9 mouse cellular contexts compared by ENCODE assay signal in the genomic region with DNA sequence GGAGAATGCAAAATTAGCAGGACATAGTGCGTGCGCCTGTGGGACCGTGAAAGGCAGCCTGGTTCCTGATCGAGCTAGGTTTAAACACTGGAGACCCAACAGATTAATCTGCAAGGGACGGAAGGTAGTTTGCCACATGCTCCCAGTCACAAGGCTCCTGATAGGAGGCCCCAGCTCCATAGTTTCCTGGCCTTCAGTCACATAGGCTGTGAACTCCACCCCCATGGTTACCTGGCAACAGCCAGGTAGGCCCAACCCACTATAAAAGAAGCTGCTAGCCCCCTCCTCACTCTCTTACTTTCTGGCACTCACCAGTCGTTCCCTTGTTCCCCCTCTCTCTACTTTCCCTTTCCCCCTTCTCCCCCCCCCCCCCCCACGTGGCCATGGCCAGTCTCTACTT. TPM values are rescaled to one million over a fixed set of nuclear protein-coding genes. Genes with fewer than 3 reads are reported as not detected.
DNase-seq lines count a peak whose midpoint lies in the region; ATAC-seq and TF ChIP-seq lines count a peak whose summit lies in the region.
"Had no signal": no experiment of that assay in that cellular context is flagged by ENCODE, and none has a peak within 500 bp of the region (broad histone marks: within the 10 kb centered on the region; RNA-seq: fewer than 3 reads in every experiment).

No protein-coding gene starts in this region.

- peak overlapping the region; percentile 67 for H3K4me3 ChIP-seq in heart, embryonic 12.5 days
- no peak overlapping the region for H3K4me3 ChIP-seq in heart, adult 2 months
- H3K4me3 ChIP-seq in hindbrain, embryonic 11.5 days (ENCODE audit: low read depth, low read length) = no peak overlapping the region
- no peak overlapping the region for H3K4me3 ChIP-seq in liver, embryonic 14.5 days (ENCODE audit: insufficient read depth in 1 of 2, low read depth in 2 of 2, low read length in 2 of 2)

- no peak for DNase-seq in heart, adult 2 months
- peak; percentile 12 for DNase-seq in embryo, embryonic 10 days (ENCODE audit: low spot score)
- DNase-seq in hindbrain, embryonic 11.5 days (ENCODE audit: low spot score) = peak; percentile 21
- no peak for DNase-seq in liver, embryonic 14.5 days (ENCODE audit: low read depth in 3 of 3, low spot score in 3 of 3)
- no peak for DNase-seq in thymus, adult 18-20 months
- DNase-seq in urinary bladder, postnatal 25 days (ENCODE audit: low spot score) = no peak
- no peak for DNase-seq in left cerebral cortex, adult 11 months (ENCODE audit: low spot score)

- no peaks in the 10 kb centered on the region for H3K27me3 ChIP-seq in heart, embryonic 12.5 days (replicated peaks)
- no peaks in the 10 kb centered on the region for H3K27me3 ChIP-seq in heart, adult 2 months (ENCODE audit: control insufficient read depth, insufficient read depth, low read length)
- no peaks in the 10 kb centered on the region for H3K27me3 ChIP-seq in hindbrain, embryonic 11.5 days (ENCODE audit: control insufficient read depth, insufficient read depth, low read length)
- no peaks in the 10 kb centered on the region for H3K27me3 ChIP-seq in liver, embryonic 14.5 days (ENCODE audit: control insufficient read depth, insufficient read depth, low read length)

- peak; percentile 35 for ATAC-seq in heart, embryonic 12.5 days (ENCODE audit: insufficient number of reproducible peaks, low FRiP score)
- ATAC-seq in hindbrain, embryonic 11.5 days (ENCODE audit: low FRiP score) = peak; percentile 65
- ATAC-seq in liver, embryonic 14.5 days (ENCODE audit: insufficient read depth) = no peak

- peak overlapping the region; percentile 52; the same call in 1 of the 2 replicates for H3K27ac ChIP-seq in heart, embryonic 12.5 days (ENCODE audit: poor library complexity, severe bottlenecking)
- H3K27ac ChIP-seq in heart, adult 2 months = no peak overlapping the region
- H3K27ac ChIP-seq in hindbrain, embryonic 11.5 days (ENCODE audit: low read depth, low read length) = no peak overlapping the region
- no peak overlapping the region for H3K27ac ChIP-seq in liver, embryonic 14.5 days

- no peak for TF ChIP-seq POLR2A in heart, adult 2 months (IDR thresholded peaks at IDR 0.05; ENCODE audit: insufficient read depth, low read depth, low read length)

- WGBS in heart, embryonic 12.5 days = 28% methylated on average over 7 of the region's 7 CpGs
- WGBS in heart, adult 2 months = 27% methylated on average over 7 of the region's 7 CpGs
- WGBS in hindbrain, embryonic 11.5 days = 47% methylated on average over 6 of the region's 7 CpGs
- WGBS in liver, embryonic 14.5 days (ENCODE audit: insufficient replicate concordance) = 49% methylated on average over 6 of the region's 7 CpGs

- no peaks in the 10 kb centered on the region for H3K9me3 ChIP-seq in heart, embryonic 12.5 days (replicated peaks)
- no peaks in the 10 kb centered on the region for H3K9me3 ChIP-seq in hindbrain, embryonic 11.5 days (ENCODE audit: control insufficient read depth, low read length)
- H3K9me3 ChIP-seq in liver, embryonic 14.5 days (ENCODE audit: control insufficient read depth, low read length) = no peaks in the 10 kb centered on the region
- H3K9me3 ChIP-seq: G1E had no signal

- H3K4me1 ChIP-seq in heart, embryonic 12.5 days (replicated peaks) = peaks cover 14% of the 10 kb centered on the region
- no peaks in the 10 kb centered on the region; the same call in 1 of the 2 replicates for H3K4me1 ChIP-seq in heart, adult 2 months (ENCODE audit: control insufficient read depth, insufficient read depth, low read length)
- H3K4me1 ChIP-seq in hindbrain, embryonic 11.5 days (replicated peaks; ENCODE audit: control insufficient read depth, insufficient read depth, low read length) = no peaks in the 10 kb centered on the region
- peaks cover 0 to 2% of the 10 kb centered on the region in 2 experiments; a peak in 1 of 4 replicates for H3K4me1 ChIP-seq in liver, embryonic 14.5 days (replicated peaks; ENCODE audit: control insufficient read depth in 2 of 2, insufficient read depth in 2 of 2, low read length in 1 of 2)

- H3K4me2 ChIP-seq in heart, embryonic 12.5 days = peak overlapping the region; percentile 98
- no peak overlapping the region; the same call in 1 of the 2 replicates for H3K4me2 ChIP-seq in hindbrain, embryonic 11.5 days (replicated peaks; ENCODE audit: low read depth, low read length)
- H3K4me2 ChIP-seq in liver, embryonic 14.5 days (ENCODE audit: low read depth) = 0 out of 2 replicates have a peak overlapping the region, but pooled peaks have one; percentile 11

- TF ChIP-seq EP300 in heart, adult 2 months (IDR thresholded peaks at IDR 0.05; ENCODE audit: insufficient read depth, low read depth, low read length) = no peak
- no peak for TF ChIP-seq EP300 in liver, embryonic 14.5 days (IDR thresholded peaks at IDR 0.05; ENCODE audit: low read depth)

- intact Hi-C loops in heart, adult 2 months (cut with DNase I) = no loop called here

- H3K79me2 ChIP-seq in heart, adult 2 months (replicated peaks; ENCODE audit: control insufficient read depth, insufficient read depth, low read length) = no peaks in the 10 kb centered on the region

- H3K9ac ChIP-seq in heart, embryonic 12.5 days = peak overlapping the region; percentile 80
- no peak overlapping the region for H3K9ac ChIP-seq in heart, adult 2 months (ENCODE audit: low read depth, low read length)
- no peak overlapping the region for H3K9ac ChIP-seq in hindbrain, embryonic 11.5 days (ENCODE audit: low read depth, low read length)
- H3K9ac ChIP-seq in liver, embryonic 14.5 days (replicated peaks) = no peak overlapping the region

- TF ChIP-seq CTCF in heart, adult 2 months (IDR thresholded peaks at IDR 0.05) = no peak
- no peak for TF ChIP-seq CTCF in liver, embryonic 14.5 days (IDR thresholded peaks at IDR 0.05; ENCODE audit: low read depth)

- H3K36me3 ChIP-seq in heart, embryonic 12.5 days = no peaks in the 10 kb centered on the region
- H3K36me3 ChIP-seq in heart, adult 2 months (ENCODE audit: control insufficient read depth, insufficient read depth, low read length) = no peaks in the 10 kb centered on the region
- H3K36me3 ChIP-seq in hindbrain, embryonic 11.5 days (ENCODE audit: control insufficient read depth, insufficient read depth, low read length) = no peaks in the 10 kb centered on the region
- no peaks in the 10 kb centered on the region for H3K36me3 ChIP-seq in liver, embryonic 14.5 days (replicated peaks; ENCODE audit: control insufficient read depth, insufficient read depth, low read depth)
- H3K36me3 ChIP-seq: G1E had no signal

RNA-seq across cellular contexts. Expression of gene Asf1a, which starts 16.4 kb away (rescaled TPM):
- polyA plus RNA-seq in heart, embryonic 12.5 days (2016; fragmentation: Nextera tagmentation; extraction: Ambion mirVana) = 80.7 and 80.8 TPM in 2 replicates
- total RNA-seq in heart, adult 2 months (2021) = 10 to 100 TPM; 26.7 to 27.0 TPM
- 6.7 and 16.1 TPM in 2 replicates for polyA plus RNA-seq in heart, adult 2 months (2012; rRNA removed)
- 165 and 167 TPM in 2 replicates for polyA plus RNA-seq in hindbrain, embryonic 11.5 days (2014; fragmentation: Nextera tagmentation; extraction: Ambion mirVana)
- 20.0 and 38.0 TPM in 2 replicates for polyA plus RNA-seq in liver, embryonic 14.5 days (2012; rRNA removed)
- polyA plus RNA-seq in liver, embryonic 14.5 days (2014; fragmentation: Nextera tagmentation; extraction: Ambion mirVana) = 109 and 110 TPM in 2 replicates

RNA-seq across cellular contexts. Expression of gene Mcm9, which starts 50.1 kb away (rescaled TPM):
- polyA plus RNA-seq in heart, embryonic 12.5 days (2016; fragmentation: Nextera tagmentation; extraction: Ambion mirVana) = 11.6 and 14.1 TPM in 2 replicates
- 1 to 10 TPM; 2.3 to 4.0 TPM for total RNA-seq in heart, adult 2 months (2021)
- 1.3 and 2.6 TPM in 2 replicates for polyA plus RNA-seq in heart, adult 2 months (2012; rRNA removed)
- polyA plus RNA-seq in hindbrain, embryonic 11.5 days (2014; fragmentation: Nextera tagmentation; extraction: Ambion mirVana) = 13.8 and 15.3 TPM in 2 replicates
- 2.0 and 2.4 TPM in 2 replicates for polyA plus RNA-seq in liver, embryonic 14.5 days (2012; rRNA removed)
- 4.2 and 6.1 TPM in 2 replicates for polyA plus RNA-seq in liver, embryonic 14.5 days (2014; fragmentation: Nextera tagmentation; extraction: Ambion mirVana)

Comparison
In these comparisons a context has a peak if more than half of its experiments do, and no peak if none do; other contexts are left out.
1. DNase-seq: peak in embryo, embryonic 10 days (single experiment) and hindbrain, embryonic 11.5 days (single experiment); none in heart, adult 2 months (0 of 2), liver, embryonic 14.5 days (0 of 3), thymus, adult 18-20 months (0 of 2), urinary bladder, postnatal 25 days (single experiment) and left cerebral cortex, adult 11 months (single experiment).